Mouse (Mus musculus) testis, adult 2 months (tissue): Measurements from ENCODE around the gene Mrpl55. TPM values are rescaled to one million over a fixed set of nuclear protein-coding genes. Genes with fewer than 3 reads are reported as not detected.

Experiments
- H3K27ac ChIP-seq: fragments of 200-500 bp; 2 replicates; pipeline ENCODE4 v1.5.1; 2012; ENCODE audit warnings: low read depth, low read length; ENCODE audit not compliant: control insufficient read depth, insufficient read depth
- H3K27me3 ChIP-seq: fragments of 200-500 bp; 2 replicates; pipeline ENCODE4 v1.6.1; 2012; ENCODE audit warnings: mild to moderate bottlenecking, low read length, moderate library complexity; ENCODE audit not compliant: control insufficient read depth, insufficient read depth
- H3K36me3 ChIP-seq: fragments of 200-500 bp; 2 replicates; pipeline ENCODE4 v1.6.1; 2012; ENCODE audit warnings: mild to moderate bottlenecking, low read length; ENCODE audit not compliant: control insufficient read depth, insufficient read depth
- H3K4me1 ChIP-seq: fragments of 200-500 bp; 2 replicates; pipeline ENCODE4 v1.6.1; 2012; ENCODE audit warnings: low read length; ENCODE audit not compliant: control insufficient read depth, insufficient read depth
- H3K4me3 ChIP-seq: fragments of 200-500 bp; 2 replicates; pipeline ENCODE4 v1.5.1; 2012; ENCODE audit warnings: low read depth, mild to moderate bottlenecking, low read length, moderate library complexity, mixed read lengths; ENCODE audit not compliant: control insufficient read depth
- CTCF ChIP-seq: fragments of 200-500 bp; IDR thresholded peaks from 2 replicates; pipeline ENCODE4 v1.5.1; 2012; ENCODE audit warnings: low read depth, mild to moderate bottlenecking, inconsistent platforms, low read length, moderate library complexity; ENCODE audit not compliant: control insufficient read depth, insufficient read depth, insufficient replicate concordance
- POLR2A ChIP-seq: fragments of 200-500 bp; IDR thresholded peaks from 2 replicates; pipeline ENCODE4 v1.6.1; 2012; ENCODE audit warnings: low read depth, mild to moderate bottlenecking, inconsistent platforms, low read length, moderate library complexity; ENCODE audit not compliant: control insufficient read depth
- polyA plus RNA-seq: library from polyadenylated mRNA; depleted of rRNA; stranded (reverse); fragments of >200 nt; gene quantifications from 2 replicates; pipeline ENCODE4 v1.2.3, GENCODE M21; 2012; rRNA removed

The Mrpl55 gene
- polyA plus RNA-seq, 1 experiment, result 75.8 TPM

- no peak overlapping the region for H3K27ac ChIP-seq
- peaks cover 15% of the 10 kb centered on the region for H3K4me1 ChIP-seq
- H3K4me3 ChIP-seq, result no peak overlapping the region
- TF ChIP-seq POLR2A, result no peak
- peak; percentile 53; the same call in 1 of the 2 replicates for TF ChIP-seq CTCF
- no peaks in the 10 kb centered on the region for H3K36me3 ChIP-seq
- H3K27me3 ChIP-seq, result no peaks in the 10 kb centered on the region
These were observed 28.0 kb downstream of the Mrpl55 start for GRCm38 (mm10) chr11:59230144-59230760.

- H3K27me3 ChIP-seq, result no peaks in the 10 kb centered on the region
- no peaks in the 10 kb centered on the region for H3K36me3 ChIP-seq
- peak; percentile 18; the same call in 1 of the 2 replicates for TF ChIP-seq CTCF
- no peak for TF ChIP-seq POLR2A
- no peak overlapping the region for H3K27ac ChIP-seq
- peaks cover 4% of the 10 kb centered on the region for H3K4me1 ChIP-seq
- no peak overlapping the region for H3K4me3 ChIP-seq
These were observed 30.5 kb downstream of the Mrpl55 start for GRCm38 (mm10) chr11:59232797-59233196.

GRCm38 (mm10) chr11:59238525-59239427, 36.5 kb downstream of the Mrpl55 start:
- H3K4me3 ChIP-seq, result no peak overlapping the region
- no peaks in the 10 kb centered on the region for H3K36me3 ChIP-seq
- no peaks in the 10 kb centered on the region for H3K4me1 ChIP-seq
- H3K27ac ChIP-seq, result no peak overlapping the region
- TF ChIP-seq POLR2A (no peak), CTCF (peak; percentile 32; the same call in 1 of the 2 replicates)
- H3K27me3 ChIP-seq, result no peaks in the 10 kb centered on the region

GRCm38 (mm10) chr11:59239428-59239785, 37.1 kb downstream of the Mrpl55 start:
- Histone ChIP-seq H3K36me3 (no peaks in the 10 kb centered on the region), H3K27ac (no peak overlapping the region), H3K27me3 (no peaks in the 10 kb centered on the region), H3K4me1 (no peaks in the 10 kb centered on the region), H3K4me3 (no peak overlapping the region)
- TF ChIP-seq POLR2A (no peak), CTCF (no peak)

GRCm38 (mm10) chr11:59239796-59240195, 37.5 kb downstream of the Mrpl55 start:
- no peaks in the 10 kb centered on the region for H3K4me1 ChIP-seq
- TF ChIP-seq POLR2A, result no peak
- TF ChIP-seq CTCF, result no peak
- no peak overlapping the region for H3K27ac ChIP-seq
- no peaks in the 10 kb centered on the region for H3K27me3 ChIP-seq
- H3K36me3 ChIP-seq, result no peaks in the 10 kb centered on the region
- no peak overlapping the region for H3K4me3 ChIP-seq

- H3K4me1 ChIP-seq, result no peaks in the 10 kb centered on the region
- no peak overlapping the region for H3K27ac ChIP-seq
- no peak overlapping the region for H3K4me3 ChIP-seq
- H3K36me3 ChIP-seq, result no peaks in the 10 kb centered on the region
- no peak for TF ChIP-seq CTCF
- TF ChIP-seq POLR2A, result no peak
- no peaks in the 10 kb centered on the region for H3K27me3 ChIP-seq
These were observed 39.6 kb downstream of the Mrpl55 start for GRCm38 (mm10) chr11:59241841-59242240.

GRCm38 (mm10) chr11:59243856-59244255, 41.6 kb downstream of the Mrpl55 start:
- Histone ChIP-seq H3K27me3 (peaks cover 2% of the 10 kb centered on the region), H3K27ac (no peak overlapping the region), H3K36me3 (no peaks in the 10 kb centered on the region), H3K4me3 (no peak overlapping the region), H3K4me1 (peaks cover 5% of the 10 kb centered on the region)
- TF ChIP-seq CTCF (no peak), POLR2A (no peak)

- peaks cover 6% of the 10 kb centered on the region for H3K4me1 ChIP-seq
- peak overlapping the region; percentile 86 for H3K4me3 ChIP-seq
- no peaks in the 10 kb centered on the region for H3K36me3 ChIP-seq
- H3K27ac ChIP-seq, result no peak overlapping the region
- TF ChIP-seq POLR2A (no peak), CTCF (no peak)
- H3K27me3 ChIP-seq, result peaks cover 3% of the 10 kb centered on the region
These were observed 45.8 kb downstream of the Mrpl55 start for GRCm38 (mm10) chr11:59248101-59248500.

Other genes with a start within 250 kb of the Mrpl55 start
- gene Hist3h2a, start 247.8 kb upstream of the Mrpl55 start, polyA plus RNA-seq, result 6.4 and 6.5 TPM in 2 replicates
- 166 and 167 TPM in 2 replicates for gene Trim17, start 247.8 kb upstream of the Mrpl55 start, polyA plus RNA-seq
- gene Trim11, start 224.4 kb upstream of the Mrpl55 start, polyA plus RNA-seq, result 44.1 and 48.9 TPM in 2 replicates
- gene Obscn, start 66.1 kb upstream of the Mrpl55 start, polyA plus RNA-seq, result 1.9 and 2.8 TPM in 2 replicates
- 9.4 and 10.3 TPM in 2 replicates for gene Iba57, start 38.7 kb upstream of the Mrpl55 start, polyA plus RNA-seq
- gene Gjc2, start 19.3 kb upstream of the Mrpl55 start, polyA plus RNA-seq, result 2.1 and 2.7 TPM in 2 replicates
- gene Guk1, start 10.3 kb upstream of the Mrpl55 start, polyA plus RNA-seq, result 168 and 188 TPM in 2 replicates
- gene 2310033P09Rik, start 5.8 kb downstream of the Mrpl55 start, polyA plus RNA-seq, result 11.1 and 13.3 TPM in 2 replicates
- gene Arf1, start 25.8 kb downstream of the Mrpl55 start, polyA plus RNA-seq, result 243 and 247 TPM in 2 replicates
- gene Wnt3a, start 88.3 kb downstream of the Mrpl55 start, polyA plus RNA-seq, result 3.1 and 4.3 TPM in 2 replicates
- 0.40 and 0.63 TPM in 2 replicates for gene Wnt9a, start 104.4 kb downstream of the Mrpl55 start, polyA plus RNA-seq
- 9.3 and 12.7 TPM in 2 replicates for gene Prss38, start 173.2 kb downstream of the Mrpl55 start, polyA plus RNA-seq
- gene Jmjd4, start 247.6 kb downstream of the Mrpl55 start, polyA plus RNA-seq, result 2.8 and 3.0 TPM in 2 replicates
- gene Snap47, start 248.7 kb downstream of the Mrpl55 start, polyA plus RNA-seq, result 22.6 and 25.8 TPM in 2 replicates